Mouse (Mus musculus) kidney, adult 2 months (tissue): Measurements from ENCODE around the gene Tsacc.

ENCODE experiments used
- CTCF ChIP-seq: fragments of 200-500 bp; conservative IDR thresholded peaks from 2 replicates; pipeline ENCODE4 v1.5.1; 2011; ENCODE audit warnings: low read depth, mild to moderate bottlenecking, control low read depth, low read length, moderate library complexity, mixed read lengths; ENCODE audit not compliant: insufficient read depth, insufficient read length
- POLR2A ChIP-seq: fragments of 200-500 bp; IDR thresholded peaks from one replicate; pipeline ENCODE4 v1.6.1; 2011; ENCODE audit warnings: low read depth, low read length, control low read depth

GRCm38 (mm10) chr3:88296561-88297318 lies at the start of gene Tsacc, which contains the start of gene Cct3:
- peak; percentile 72 for TF ChIP-seq POLR2A
- TF ChIP-seq CTCF = 0 out of 2 replicates have a peak, but pooled peaks have one; percentile 7
